Mouse (Mus musculus) spleen, postnatal 36 days (tissue): Measurements from ENCODE around the gene Mmel1.

Source experiments
- DNase-seq, 2 experiments: peaks; one replicate each; pipeline ENCODE4 v3.0.0; 2022; ENCODE audit warnings: low spot score in 2 of 2, mixed read lengths in 1 of 2

The Mmel1 gene

GRCm38 (mm10) chr4:154936542-154937255 is 67.3 kb downstream of the Mmel1 start:
- peak; percentile 50 to 61 for DNase-seq

- DNase-seq, result no peak
These were observed 68.4 kb downstream of the Mmel1 start for GRCm38 (mm10) chr4:154937746-154938145.

GRCm38 (mm10) chr4:154940156-154940555 is 70.8 kb downstream of the Mmel1 start:
- DNase-seq, result peak; percentile 63 to 66

GRCm38 (mm10) chr4:154941831-154942230 is 72.4 kb downstream of the Mmel1 start:
- DNase-seq, result no peak

- DNase-seq, result peak; percentile 58 to 59
These were observed 73.4 kb downstream of the Mmel1 start for GRCm38 (mm10) chr4:154942632-154943322.

- no peak for DNase-seq
These were observed 74.1 kb downstream of the Mmel1 start for GRCm38 (mm10) chr4:154943323-154944039.

- peak; percentile 85 to 88 for DNase-seq
These were observed 74.8 kb downstream of the Mmel1 start for GRCm38 (mm10) chr4:154944121-154944590.
